Mouse (Mus musculus) CD4-positive, CD25-positive, alpha-beta regulatory T cell, adult 2 months (primary cell): ENCODE measurements around the gene Slc25a25.

Experiments
- DNase-seq: peaks from one replicate; pipeline ENCODE4 v3.0.0-alpha.2; 2012; ENCODE audit warnings: low read depth, low spot score

Gene Slc25a25

GRCm38 (mm10) chr2:32429215-32429891 is 21.9 kb downstream of the Slc25a25 start:
- DNase-seq: no peak

GRCm38 (mm10) chr2:32428262-32428722 is 23.0 kb downstream of the Slc25a25 start:
- peak; percentile 49 for DNase-seq

- no peak for DNase-seq
These were observed 23.5 kb downstream of the Slc25a25 start for GRCm38 (mm10) chr2:32427720-32428119.

GRCm38 (mm10) chr2:32426141-32426540 is 25.1 kb downstream of the Slc25a25 start:
- no peak for DNase-seq

GRCm38 (mm10) chr2:32425568-32425967 is 25.7 kb downstream of the Slc25a25 start:
- no peak for DNase-seq

GRCm38 (mm10) chr2:32424796-32425195 is 26.4 kb downstream of the Slc25a25 start:
- no peak for DNase-seq

- DNase-seq: peak; percentile 77
These were observed 27.5 kb downstream of the Slc25a25 start for GRCm38 (mm10) chr2:32423481-32424331.

- DNase-seq: no peak
These were observed 29.4 kb downstream of the Slc25a25 start for GRCm38 (mm10) chr2:32421851-32422251.

GRCm38 (mm10) chr2:32420647-32421046 is 30.6 kb downstream of the Slc25a25 start:
- DNase-seq: no peak

- no peak for DNase-seq
These were observed 31.1 kb downstream of the Slc25a25 start for GRCm38 (mm10) chr2:32420066-32420608.

- DNase-seq: no peak
These were observed 31.9 kb downstream of the Slc25a25 start for GRCm38 (mm10) chr2:32419359-32419758.

GRCm38 (mm10) chr2:32418430-32419151 is 32.7 kb downstream of the Slc25a25 start:
- no peak for DNase-seq

GRCm38 (mm10) chr2:32417486-32417885 is 33.8 kb downstream of the Slc25a25 start:
- no peak for DNase-seq

GRCm38 (mm10) chr2:32416556-32416955 is 34.7 kb downstream of the Slc25a25 start:
- DNase-seq: no peak

GRCm38 (mm10) chr2:32415801-32416200 is 35.4 kb downstream of the Slc25a25 start:
- no peak for DNase-seq

GRCm38 (mm10) chr2:32413936-32414335 is 37.3 kb downstream of the Slc25a25 start:
- no peak for DNase-seq

- DNase-seq: no peak
These were observed 38.3 kb downstream of the Slc25a25 start for GRCm38 (mm10) chr2:32412742-32413531.

GRCm38 (mm10) chr2:32411407-32411806 is 39.8 kb downstream of the Slc25a25 start:
- DNase-seq: no peak

GRCm38 (mm10) chr2:32408429-32409424 is 42.5 kb downstream of the Slc25a25 start:
- DNase-seq: no peak
